Mouse (Mus musculus) embryonic fibroblast, embryonic 13.5 days (primary cell): Measurements from ENCODE around the gene Flt1. TPM values are rescaled to one million over a fixed set of nuclear protein-coding genes. Genes with fewer than 3 reads are reported as not detected.

ENCODE experiments used
- H3K27ac ChIP-seq: 2 replicates; pipeline ENCODE4 v1.5.1; 2012; ENCODE audit warnings: low read length, control low read depth, inconsistent platforms; ENCODE audit not compliant: insufficient read depth
- H3K4me1 ChIP-seq: 2 replicates; pipeline ENCODE4 v1.6.1; 2011; ENCODE audit warnings: low read length; ENCODE audit not compliant: control insufficient read depth, insufficient read depth
- H3K4me3 ChIP-seq: 2 replicates; pipeline ENCODE4 v1.5.1; 2011; ENCODE audit warnings: mild to moderate bottlenecking, control low read depth, low read length; ENCODE audit not compliant: insufficient read depth
- CTCF ChIP-seq: IDR thresholded peaks from 2 replicates; pipeline ENCODE4 v1.5.1; 2011; ENCODE audit warnings: mild to moderate bottlenecking, control low read depth, low read length, moderate library complexity, borderline replicate concordance; ENCODE audit not compliant: insufficient read depth
- POLR2A ChIP-seq: IDR thresholded peaks from 2 replicates; pipeline ENCODE4 v1.6.1; 2011; ENCODE audit warnings: low read depth, mild to moderate bottlenecking, control low read depth, low read length, moderate library complexity
- polyA plus RNA-seq: library from polyadenylated mRNA; stranded (reverse); fragments of >200 nt; gene quantifications from 2 replicates; pipeline ENCODE4 v1.2.4, GENCODE M21; 2011; ENCODE audit warnings: low read depth; ENCODE audit not compliant: missing spikeins, insufficient read length

The Flt1 gene
- 38.2 and 41.4 TPM in 2 replicates for polyA plus RNA-seq

DNA sequence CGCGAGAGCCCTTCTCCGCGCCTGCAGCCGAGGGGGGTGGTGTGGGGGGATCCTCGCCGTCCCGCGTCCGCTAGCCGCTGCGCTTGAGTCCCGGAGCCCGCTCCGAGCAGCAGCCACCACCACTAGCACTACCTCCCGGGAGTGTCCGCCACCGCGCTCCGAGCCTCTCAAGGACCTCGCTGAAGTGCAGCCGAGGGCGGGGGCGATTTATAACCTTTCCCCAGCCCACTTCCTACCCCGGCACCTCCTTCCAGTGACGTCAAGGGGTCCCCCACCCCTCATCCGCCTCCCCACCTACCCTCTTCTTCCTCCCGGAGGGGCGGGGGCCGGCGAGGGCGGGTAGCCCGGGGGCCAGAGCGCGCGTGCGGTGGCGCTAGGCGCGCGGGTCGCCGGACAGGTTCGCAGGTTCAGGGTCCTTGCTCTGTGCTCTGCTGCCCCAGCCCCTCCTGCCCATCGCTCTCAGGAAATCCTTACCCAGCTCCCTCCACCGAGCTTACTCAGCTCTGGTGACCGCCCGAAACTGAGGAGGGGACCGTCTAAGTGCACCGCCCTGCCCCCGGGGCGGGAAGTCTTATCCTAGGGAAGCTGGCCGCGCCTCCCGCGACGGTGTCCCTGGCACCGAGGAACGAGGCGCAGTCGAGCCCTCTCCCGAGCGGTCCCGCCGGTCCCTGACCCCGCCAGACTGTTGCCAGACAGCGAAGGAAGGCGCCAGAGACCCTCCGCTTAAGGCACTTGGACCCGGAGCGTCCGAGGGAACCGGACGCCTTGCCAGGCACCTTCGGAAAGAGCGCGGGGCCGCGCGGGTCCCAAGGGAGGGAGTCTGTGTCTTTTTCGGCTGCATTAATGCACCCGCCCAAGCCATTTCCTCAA lies at the start of gene Flt1:
Gene Flt1 (minus strand): TSS at position 181 of the 870 bp plus-strand sequence.
- Histone ChIP-seq H3K4me3 (peak within 1 kb of the TSS; percentile 81), H3K4me1 (no peaks in the 10 kb centered on the region), H3K27ac (no peak within 1 kb of the TSS)
- TF ChIP-seq CTCF (no peak), POLR2A (peak; percentile 63)

DNA sequence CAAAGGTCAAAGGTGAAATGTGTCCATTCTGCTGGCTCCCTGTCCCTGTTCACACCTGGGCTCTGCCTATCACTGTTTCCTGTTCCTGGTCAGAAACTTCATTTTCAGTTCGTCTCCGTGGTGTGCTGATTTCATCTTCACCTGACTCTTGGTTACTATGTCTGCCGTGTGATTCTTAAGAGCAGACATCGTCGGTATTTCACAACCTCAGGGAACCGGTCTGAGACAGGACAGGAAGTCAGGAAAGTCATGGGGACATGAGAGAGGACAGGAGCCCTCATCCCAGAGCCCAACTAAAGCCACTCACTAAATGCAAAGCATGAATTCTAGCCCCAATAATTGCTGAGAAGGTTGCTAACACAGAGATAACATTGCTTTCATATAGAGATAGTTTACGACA lies 49.4 kb upstream of the Flt1 start:
- TF ChIP-seq CTCF: no peak
- TF ChIP-seq POLR2A: no peak
- Histone ChIP-seq H3K27ac (no peak overlapping the region), H3K4me3 (no peak overlapping the region), H3K4me1 (peaks cover 10% of the 10 kb centered on the region)

DNA sequence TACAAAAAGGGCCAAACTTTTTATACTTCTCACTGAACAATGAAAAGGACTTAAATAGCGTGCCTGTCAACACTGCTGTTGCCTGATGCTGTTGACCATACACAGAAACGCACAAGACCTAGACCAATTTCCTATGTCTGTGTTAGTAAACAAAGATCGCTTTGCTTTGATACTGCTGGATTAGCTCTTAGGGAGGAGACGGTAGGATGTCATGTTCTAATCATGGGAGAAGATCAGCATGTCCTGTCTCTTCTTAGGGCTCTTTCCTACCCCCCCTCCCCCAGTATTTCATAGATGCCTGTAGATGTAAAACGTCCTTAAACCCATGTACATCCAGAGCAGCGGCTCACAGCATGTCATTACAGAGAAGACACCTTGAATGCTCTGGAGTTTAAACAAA lies 44.1 kb upstream of the Flt1 start:
- Histone ChIP-seq H3K27ac (no peak overlapping the region), H3K4me1 (no peaks in the 10 kb centered on the region), H3K4me3 (no peak overlapping the region)
- TF ChIP-seq CTCF: no peak
- no peak for TF ChIP-seq POLR2A

DNA sequence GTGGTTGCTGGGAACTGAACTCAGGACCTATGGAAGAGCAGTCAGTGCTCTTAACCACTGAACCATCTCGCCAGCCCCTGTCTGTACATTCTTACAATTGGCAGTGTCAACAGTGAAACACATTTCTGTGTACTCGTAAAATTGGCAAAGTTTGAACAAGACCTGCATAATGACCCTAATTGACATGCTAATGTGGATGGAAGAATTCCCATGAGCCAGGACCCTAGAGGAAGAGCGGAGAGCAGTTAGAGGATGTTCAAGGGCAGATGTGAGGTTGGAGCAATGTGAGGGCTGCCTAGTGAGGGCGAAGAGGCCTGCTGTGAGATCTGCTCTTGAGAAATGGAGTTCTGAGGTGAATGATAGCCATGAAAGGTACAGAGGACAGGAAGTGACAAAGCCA lies 38.2 kb upstream of the Flt1 start:
- Histone ChIP-seq H3K27ac (no peak overlapping the region), H3K4me3 (no peak overlapping the region), H3K4me1 (no peaks in the 10 kb centered on the region)
- TF ChIP-seq POLR2A: no peak
- no peak for TF ChIP-seq CTCF

DNA sequence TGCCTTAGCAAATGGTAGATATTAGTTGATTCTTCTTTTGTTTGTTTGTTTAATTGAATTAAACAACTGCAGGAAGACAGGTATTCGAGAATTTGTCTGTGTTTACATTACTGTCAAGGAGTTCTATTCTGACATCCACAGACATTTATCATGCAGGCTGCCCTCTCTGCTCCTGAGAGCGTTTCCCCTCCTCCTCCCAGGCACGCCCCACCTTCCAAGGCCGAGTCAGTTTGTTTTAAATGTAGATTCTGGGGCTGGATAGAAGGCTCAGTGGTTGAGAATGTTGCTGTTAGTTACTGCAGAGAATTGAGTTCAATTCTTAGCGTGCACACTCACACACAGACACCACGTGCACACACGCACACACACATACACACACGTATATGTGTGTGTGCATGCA lies 36.2 kb upstream of the Flt1 start:
- H3K4me1 ChIP-seq: peaks cover 4% of the 10 kb centered on the region
- H3K27ac ChIP-seq: no peak overlapping the region
- H3K4me3 ChIP-seq: no peak overlapping the region
- no peak for TF ChIP-seq CTCF
- TF ChIP-seq POLR2A: no peak

DNA sequence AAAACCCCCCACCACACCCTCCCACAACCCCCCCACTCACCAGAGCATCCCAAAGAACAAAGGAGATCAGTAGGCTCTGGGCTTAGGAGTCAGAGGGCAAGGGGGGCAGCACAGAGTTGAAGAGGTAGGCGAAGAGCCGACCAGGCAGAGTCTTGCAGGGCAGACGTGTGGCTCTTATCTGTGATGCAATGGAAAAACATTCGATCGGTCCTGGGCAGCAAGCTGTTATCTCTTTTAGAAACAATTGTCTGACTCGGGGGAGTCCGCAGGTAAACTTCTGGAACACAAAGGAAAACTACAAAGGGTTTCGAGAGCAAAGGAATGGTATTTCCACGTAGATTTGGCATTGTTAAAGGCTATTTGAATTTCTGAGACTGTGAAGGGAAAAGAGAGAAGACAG lies 35.5 kb upstream of the Flt1 start:
- Histone ChIP-seq H3K4me3 (no peak overlapping the region), H3K27ac (no peak overlapping the region), H3K4me1 (peaks cover 4% of the 10 kb centered on the region)
- no peak for TF ChIP-seq POLR2A
- no peak for TF ChIP-seq CTCF

DNA sequence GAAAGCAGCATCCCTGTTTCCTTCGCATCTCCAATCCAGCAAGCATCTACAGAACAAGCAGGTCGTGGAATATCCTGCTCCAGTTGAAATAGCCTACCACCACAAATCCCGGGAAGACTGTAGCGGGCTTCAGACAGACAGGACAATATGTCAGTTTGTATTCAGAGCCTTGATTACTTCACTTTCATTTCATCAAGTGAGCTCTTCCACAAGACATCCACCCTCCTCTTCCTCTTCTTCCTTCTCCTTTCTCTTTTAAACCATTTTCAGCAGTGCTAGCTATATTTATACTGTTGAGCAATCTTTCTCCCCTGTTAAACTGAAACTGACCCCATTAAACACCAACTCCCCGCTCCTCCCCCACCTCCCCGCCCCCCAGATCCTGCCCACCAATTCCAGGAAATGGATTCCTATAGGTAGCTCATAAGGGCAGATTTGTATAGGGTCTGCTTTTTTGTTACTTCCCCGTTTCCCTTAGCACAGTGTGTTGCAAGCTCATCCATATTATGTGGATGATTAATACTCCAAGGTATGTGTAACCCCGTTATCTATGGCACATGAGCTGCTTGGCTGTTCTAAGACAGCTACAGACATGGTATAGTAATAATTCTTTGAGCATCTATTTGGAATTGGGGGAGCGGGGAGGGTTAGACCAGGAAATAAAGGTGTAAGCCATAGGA lies 33.0 kb upstream of the Flt1 start:
- Histone ChIP-seq H3K4me3 (no peak overlapping the region), H3K27ac (peak overlapping the region; percentile 10; the same call in 1 of the 2 replicates), H3K4me1 (peaks cover 4% of the 10 kb centered on the region)
- TF ChIP-seq POLR2A (no peak), CTCF (no peak)

DNA sequence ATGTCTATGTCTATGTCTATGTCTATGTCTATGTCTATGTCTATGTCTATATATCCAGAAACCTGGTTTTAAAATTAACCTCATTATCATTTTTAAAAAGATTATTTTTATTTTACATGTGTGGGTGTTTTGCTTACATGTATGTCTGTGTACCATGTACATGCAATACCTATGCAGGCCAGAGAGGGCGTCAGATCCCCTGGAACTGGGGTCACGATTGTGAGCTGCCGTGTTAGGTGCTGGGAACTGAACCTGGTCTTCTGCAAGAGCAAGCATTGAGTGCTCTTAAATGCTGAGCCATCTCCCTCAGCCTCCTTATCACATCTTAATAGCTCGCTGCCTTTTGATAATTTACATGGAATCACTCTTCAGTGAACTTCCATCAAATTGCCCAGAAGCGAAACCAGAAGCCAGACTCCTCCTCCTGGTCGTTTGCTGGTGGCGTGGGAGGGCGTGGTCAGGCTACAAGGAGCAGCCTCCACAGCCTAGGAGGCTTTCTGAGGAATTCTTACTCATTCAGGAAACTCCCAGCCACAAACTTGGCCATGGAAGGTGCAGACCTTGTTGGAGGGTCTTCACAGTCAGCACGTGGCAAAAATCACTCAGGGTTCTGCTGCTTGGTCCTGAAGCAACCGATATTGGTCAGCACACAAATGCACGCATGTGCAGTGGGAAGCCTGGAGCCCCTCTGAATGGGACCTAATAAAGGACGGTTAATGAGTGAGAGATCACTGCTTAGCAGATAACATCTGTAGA lies 32.2 kb upstream of the Flt1 start:
- H3K4me1 ChIP-seq: peaks cover 4% of the 10 kb centered on the region
- no peak overlapping the region for H3K4me3 ChIP-seq
- peak overlapping the region; percentile 10; the same call in 1 of the 2 replicates for H3K27ac ChIP-seq
- TF ChIP-seq CTCF (0 out of 2 replicates have a peak, but pooled peaks have one; percentile 14), POLR2A (0 out of 2 replicates have a peak, but pooled peaks have one; percentile 21)

DNA sequence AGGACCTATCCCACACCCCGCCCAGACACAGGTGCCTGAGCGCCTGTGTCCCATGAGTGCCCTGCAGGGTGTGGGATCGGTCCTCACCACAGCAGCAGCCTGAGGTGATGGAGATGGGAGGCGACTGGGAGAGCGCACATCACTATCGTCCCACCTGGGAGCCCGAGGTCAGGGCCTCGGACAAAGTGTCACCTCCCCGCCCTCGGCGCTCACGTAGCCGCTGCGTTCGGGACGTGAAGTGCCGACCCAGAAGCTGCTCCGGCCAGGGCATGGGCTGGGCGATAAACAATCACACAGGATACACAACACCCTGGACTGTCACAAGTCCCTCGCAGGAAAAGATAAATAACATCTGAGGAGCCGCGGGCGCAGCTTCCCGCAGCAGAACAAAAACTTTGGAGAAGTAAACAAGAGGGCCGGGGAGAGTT lies 27.1 kb upstream of the Flt1 start:
- Histone ChIP-seq H3K4me1 (no peaks in the 10 kb centered on the region), H3K4me3 (no peak overlapping the region), H3K27ac (no peak overlapping the region)
- TF ChIP-seq CTCF: no peak
- no peak for TF ChIP-seq POLR2A
